Mouse (Mus musculus) MEL (cell line): ENCODE measurements around the gene Anp32e.

Experiments used
- CTCF ChIP-seq, 3 experiments: IDR thresholded peaks in 2 of 3; conservative IDR thresholded peaks in 1 of 3; 2 replicates each; pipeline ENCODE4 v1.5.1; 2011 to 2012; ENCODE audit warnings: low read length in 3 of 3, low read depth in 2 of 3, mild to moderate bottlenecking in 2 of 3, improper control_type of control experiment in 1 of 3, inconsistent platforms in 1 of 3, mixed read lengths in 1 of 3, moderate library complexity in 1 of 3; ENCODE audit not compliant: control insufficient read depth in 1 of 3, insufficient read depth in 1 of 3, poor library complexity in 1 of 3, severe bottlenecking in 1 of 3
- E2F4 ChIP-seq: IDR thresholded peaks from 2 replicates; pipeline ENCODE4 v1.6.1; 2011; ENCODE audit warnings: low read depth, low read length, improper control_type of control experiment, borderline replicate concordance
- EP300 ChIP-seq, 2 experiments: IDR thresholded peaks; 2 replicates each; pipeline ENCODE4 v1.6.1; 2011; ENCODE audit warnings: improper control_type of control experiment in 2 of 2, low read length in 2 of 2, low read depth in 1 of 2, mild to moderate bottlenecking in 1 of 2
- GATA1 ChIP-seq: IDR thresholded peaks from 2 replicates; pipeline ENCODE4 v1.6.1; 2011; ENCODE audit warnings: low read depth, low read length, improper control_type of control experiment
- KAT2A ChIP-seq: conservative IDR thresholded peaks from 2 replicates; pipeline ENCODE4 v1.6.1; 2012; ENCODE audit warnings: low read depth, low read length, improper control_type of control experiment, inconsistent platforms
- MEF2A ChIP-seq: IDR thresholded peaks from 2 replicates; pipeline ENCODE4 v1.6.1; 2014; ENCODE audit warnings: low read depth, mild to moderate bottlenecking, inconsistent platforms, low read length, improper control_type of control experiment; ENCODE audit not compliant: poor library complexity, insufficient replicate concordance, severe bottlenecking; ENCODE audit errors: extremely low read depth
- MXI1 ChIP-seq: IDR thresholded peaks from 2 replicates; pipeline ENCODE4 v1.6.1; 2011; ENCODE audit warnings: mild to moderate bottlenecking, low read depth, low read length, improper control_type of control experiment
- POLR2A ChIP-seq, 2 experiments: IDR thresholded peaks; 2 replicates each; pipeline ENCODE4 v1.6.1; 2011 to 2012; ENCODE audit warnings: low read length in 2 of 2, mild to moderate bottlenecking in 2 of 2, control low read depth in 1 of 2, improper control_type of control experiment in 1 of 2, low read depth in 1 of 2, moderate library complexity in 1 of 2; ENCODE audit not compliant: control insufficient read depth in 1 of 2, insufficient read depth in 1 of 2, poor library complexity in 1 of 2
- SIN3A ChIP-seq: IDR thresholded peaks from 2 replicates; pipeline ENCODE4 v1.6.1; 2012; ENCODE audit warnings: low read length, improper control_type of control experiment, inconsistent platforms
- TAL1 ChIP-seq: IDR thresholded peaks from 2 replicates; pipeline ENCODE4 v1.6.1; 2012; ENCODE audit warnings: mild to moderate bottlenecking, inconsistent platforms, low read length, moderate library complexity, mixed read lengths
- TCF12 ChIP-seq: IDR thresholded peaks from 2 replicates; pipeline ENCODE4 v1.6.1; 2014; ENCODE audit warnings: low read depth, mild to moderate bottlenecking, inconsistent platforms, low read length, improper control_type of control experiment, moderate library complexity
- ZC3H11A ChIP-seq: IDR thresholded peaks from 2 replicates; pipeline ENCODE4 v1.6.1; 2012; ENCODE audit warnings: low read depth, mild to moderate bottlenecking, inconsistent platforms, low read length, improper control_type of control experiment
- ZNF384 ChIP-seq: IDR thresholded peaks from 2 replicates; pipeline ENCODE4 v1.6.1; 2012; ENCODE audit warnings: low read depth, mild to moderate bottlenecking, inconsistent platforms, low read length, improper control_type of control experiment

- no peak for TF ChIP-seq POLR2A (IDR thresholded peaks at IDR 0.05; ENCODE audit: control insufficient read depth in 1 of 2, insufficient read depth in 1 of 2, low read depth in 1 of 2, low read length in 2 of 2, poor library complexity in 1 of 2)
- TF ChIP-seq MXI1 = no peak
- TF ChIP-seq ZC3H11A = no peak
- TF ChIP-seq MEF2A = no peak
- no peak for TF ChIP-seq KAT2A
- no peak for TF ChIP-seq SIN3A
- no peak for TF ChIP-seq CTCF (IDR thresholded peaks at IDR 0.05 in 2 of 3, conservative IDR thresholded peaks at IDR 0.05 in 1 of 3; ENCODE audit: control insufficient read depth in 1 of 3, insufficient read depth in 1 of 3, low read depth in 2 of 3, low read length in 3 of 3, poor library complexity in 1 of 3, severe bottlenecking in 1 of 3)
- no peak for TF ChIP-seq EP300 (IDR thresholded peaks at IDR 0.05; ENCODE audit: low read depth in 1 of 2, low read length in 2 of 2)
- TF ChIP-seq ZNF384 = no peak
- TF ChIP-seq TCF12 = no peak
- TF ChIP-seq GATA1 = no peak
- no peak for TF ChIP-seq E2F4
- TF ChIP-seq TAL1 = no peak
These were observed 43.3 kb downstream of the Anp32e start for GRCm38 (mm10) chr3:95972251-95972872.
